Mouse (Mus musculus) myocyte (in vitro differentiated cells): ENCODE measurements around the gene Jmjd6.

ENCODE experiments used
- CEBPB ChIP-seq: IDR thresholded peaks from 2 replicates; pipeline ENCODE4 v1.6.1; 2011; ENCODE audit warnings: mild to moderate bottlenecking, moderate library complexity; ENCODE audit not compliant: poor library complexity, insufficient read depth, severe bottlenecking
- REST ChIP-seq: IDR thresholded peaks from one replicate; pipeline ENCODE4 v1.6.1; 2011; ENCODE audit warnings: mild to moderate bottlenecking, control low read depth, moderate library complexity; ENCODE audit not compliant: insufficient read depth, insufficient read length

DNA sequence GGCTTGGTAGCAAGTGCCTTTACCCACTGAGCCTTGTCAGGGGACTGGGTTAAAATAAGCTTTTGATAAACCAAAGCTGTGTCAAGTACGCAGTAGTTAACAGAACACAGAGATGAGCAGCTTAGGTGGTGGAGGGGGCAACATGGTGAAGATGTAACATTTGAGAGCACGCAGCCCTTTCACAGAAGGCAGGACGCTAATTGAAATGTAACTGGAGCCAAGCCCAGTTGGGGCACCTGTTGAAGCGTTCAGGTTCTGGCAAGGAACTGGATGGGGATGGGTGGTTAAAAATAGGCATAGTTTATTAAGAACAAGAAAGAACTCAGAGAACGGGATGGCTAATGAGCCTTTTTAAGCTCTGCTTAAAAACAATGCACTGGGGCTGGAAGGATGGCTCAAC is 43.9 kb downstream of the Jmjd6 start:
- no peak for TF ChIP-seq REST
- no peak for TF ChIP-seq CEBPB
